Mouse (Mus musculus): ENCODE results near the gene Sept9.
A peak's percentile ranks its signal among the peaks of the same experiment; 100 is the strongest.

Gene Sept9

GRCm38 (mm10) chr11:117176304-117176703, 23.2 kb upstream of the Sept9 start:
- DNase-seq (ENCODE audit: low read depth, low spot score), result peak; percentile 84

DNA sequence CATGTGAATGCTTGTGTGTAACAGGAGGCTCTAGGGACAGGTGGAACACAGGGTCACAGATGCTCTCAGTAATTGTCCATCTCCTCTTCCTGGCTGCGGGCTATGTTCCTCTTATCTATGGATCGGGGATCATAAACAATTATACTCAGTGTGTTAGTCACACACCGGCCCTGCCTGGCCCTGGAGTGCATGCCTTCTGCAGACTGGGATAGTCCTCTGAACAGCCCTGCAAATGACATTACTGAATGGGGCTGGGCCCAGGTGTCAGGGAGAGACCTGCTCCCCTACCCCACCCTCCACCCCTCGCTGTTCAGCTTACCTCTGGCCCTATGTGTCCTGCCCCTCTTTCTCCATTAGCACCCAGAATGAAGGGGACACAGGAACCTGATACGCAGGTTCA, 22.6 kb upstream of the Sept9 start:
- DNase-seq (ENCODE audit: low read depth, low spot score), result no peak

- peak; percentile 86 for DNase-seq (ENCODE audit: low read depth, low spot score)
Observed at GRCm38 (mm10) chr11:117177303-117177979, 22.0 kb upstream of the Sept9 start.

- DNase-seq (ENCODE audit: low read depth, low spot score), result peak; percentile 54
Observed at GRCm38 (mm10) chr11:117179902-117180301, 19.6 kb upstream of the Sept9 start.

- no peak for DNase-seq (ENCODE audit: low read depth, low spot score)
Observed at GRCm38 (mm10) chr11:117182808-117183207, 16.7 kb upstream of the Sept9 start.

- DNase-seq (ENCODE audit: low read depth, low spot score), result no peak
Observed at GRCm38 (mm10) chr11:117183299-117183698, 16.2 kb upstream of the Sept9 start.

DNA sequence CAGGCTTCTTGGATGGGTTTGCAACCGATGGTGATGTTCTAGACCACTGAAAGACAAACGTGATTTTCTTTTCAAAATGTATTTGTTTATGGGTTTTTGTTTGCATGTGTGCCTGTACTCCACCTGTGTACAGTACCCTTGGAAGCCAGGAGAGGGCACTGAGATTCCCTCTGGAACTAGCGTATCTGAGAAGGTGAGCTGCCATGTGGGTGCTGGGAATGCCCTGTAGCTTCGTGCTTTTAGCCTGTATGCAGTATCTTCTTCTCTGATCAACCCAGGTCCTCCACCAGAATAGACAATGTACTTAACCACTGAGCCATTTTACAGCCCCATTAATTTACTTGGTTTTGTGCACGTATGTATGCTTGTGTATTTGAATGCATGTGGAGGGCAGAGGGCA, 15.6 kb upstream of the Sept9 start:
- DNase-seq (ENCODE audit: low read depth, low spot score), result peak; percentile 60

- no peak for DNase-seq (ENCODE audit: low read depth, low spot score)
Observed at GRCm38 (mm10) chr11:117185076-117185933, 14.2 kb upstream of the Sept9 start.

DNA sequence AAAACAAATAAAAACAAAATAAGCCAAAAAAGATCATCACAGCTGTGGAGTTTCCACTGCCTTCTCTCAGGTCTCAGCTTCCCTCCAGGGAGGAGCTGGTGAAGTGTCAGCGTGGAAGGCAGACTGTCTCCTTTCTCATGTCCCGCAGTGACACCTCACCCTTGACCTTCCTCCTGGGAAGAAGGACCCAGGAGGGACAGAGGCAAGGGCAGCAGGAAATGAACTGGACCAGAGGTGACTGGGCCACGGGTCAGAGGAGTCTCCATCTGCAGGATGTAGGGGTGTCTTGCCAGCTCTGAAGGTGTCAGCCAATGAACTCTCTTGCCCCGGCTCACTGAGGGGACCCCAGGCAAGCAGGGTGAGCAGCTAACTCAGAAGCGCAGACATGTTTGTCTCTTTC, 7.9 kb upstream of the Sept9 start:
- no peak for DNase-seq (ENCODE audit: low read depth, low spot score)

DNA sequence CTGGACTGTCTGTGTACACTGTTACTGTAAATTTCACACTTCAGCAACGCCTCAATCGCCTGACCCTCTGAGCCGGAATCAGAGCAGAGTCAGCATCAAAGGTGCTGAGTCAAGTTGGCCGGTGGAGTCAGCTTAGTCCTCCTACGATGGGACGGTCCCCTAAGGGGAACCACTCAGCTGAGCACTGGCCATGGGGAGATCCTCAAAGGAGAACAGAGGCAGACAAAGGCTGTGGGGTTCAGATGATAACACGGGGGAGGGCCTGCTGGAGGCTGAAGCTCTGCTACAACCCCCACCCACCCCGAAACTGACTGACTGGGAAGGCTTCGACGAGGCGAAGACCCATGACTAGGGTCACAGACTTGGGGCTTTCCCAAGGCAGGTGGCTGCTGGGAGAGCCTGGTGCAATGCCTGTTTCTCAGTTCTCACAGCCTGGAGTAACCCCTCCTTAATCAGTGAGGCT, 5.0 kb upstream of the Sept9 start:
- no peak for DNase-seq (ENCODE audit: low read depth, low spot score)

GRCm38 (mm10) chr11:117195616-117196015, 3.8 kb upstream of the Sept9 start:
- no peak for DNase-seq (ENCODE audit: low read depth, low spot score)

DNA sequence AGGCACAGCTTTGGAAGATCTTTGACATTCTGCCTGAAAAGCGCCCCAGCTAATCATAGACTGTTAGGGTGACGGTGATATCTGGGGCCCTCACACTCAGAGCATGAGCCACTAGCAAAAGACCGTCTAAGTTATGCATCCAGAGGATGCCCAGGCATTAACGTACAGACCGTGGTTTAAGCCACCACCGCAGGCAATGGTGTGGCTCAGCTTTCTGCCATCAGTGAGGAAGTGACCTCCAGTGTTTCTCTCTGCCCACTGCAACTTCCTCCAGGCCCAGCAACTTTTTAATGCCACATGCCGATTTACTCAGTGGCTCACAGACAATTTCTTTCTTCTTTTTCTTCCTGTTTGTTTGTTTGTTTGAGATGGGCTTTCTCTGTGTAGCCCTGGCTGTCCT, 2.8 kb upstream of the Sept9 start:
- DNase-seq (ENCODE audit: low read depth, low spot score), result no peak

DNA sequence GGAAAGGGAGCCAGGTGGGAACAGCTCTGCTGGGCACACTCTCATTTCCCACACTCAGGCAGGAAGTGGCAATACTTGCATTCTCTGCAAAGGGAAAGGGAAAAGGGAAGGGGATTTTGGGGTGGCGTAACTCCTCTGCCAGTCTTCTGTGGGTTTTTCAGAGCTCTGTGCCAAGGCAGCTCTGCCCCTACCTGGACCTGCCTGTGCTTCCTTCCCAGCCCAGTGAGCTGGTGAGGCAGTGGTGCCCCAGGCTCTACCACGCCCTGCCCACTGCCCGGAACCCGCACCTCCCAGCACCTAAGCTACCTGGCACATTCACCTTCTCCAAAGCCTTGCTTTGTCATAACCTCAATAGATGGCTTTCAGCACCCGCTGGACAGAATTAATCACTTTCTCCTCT, 1.3 kb upstream of the Sept9 start:
- DNase-seq (ENCODE audit: low read depth, low spot score), result no peak

DNA sequence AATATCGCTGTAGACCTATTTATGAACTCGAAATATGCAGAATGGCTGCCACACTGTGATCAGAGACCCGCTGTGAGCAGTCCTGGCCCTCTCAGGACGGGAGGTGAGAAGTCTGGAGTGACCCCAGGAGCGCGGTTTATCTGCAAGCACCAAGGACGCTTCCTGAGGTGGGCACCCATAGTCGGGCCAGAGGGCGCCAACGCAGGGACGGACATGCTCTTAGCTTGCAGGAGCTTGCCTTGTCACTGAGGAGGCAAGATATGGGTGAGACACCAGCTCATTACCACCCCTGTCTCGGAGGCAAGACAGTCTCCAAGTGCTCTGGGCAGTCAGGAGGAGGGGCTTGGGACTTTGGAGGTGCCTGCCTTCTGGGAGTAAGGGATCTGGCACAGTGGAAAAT, 2.4 kb downstream of the Sept9 start:
- DNase-seq (ENCODE audit: low read depth, low spot score), result no peak

GRCm38 (mm10) chr11:117204606-117205005, 5.1 kb downstream of the Sept9 start:
- no peak for DNase-seq (ENCODE audit: low read depth, low spot score)

DNA sequence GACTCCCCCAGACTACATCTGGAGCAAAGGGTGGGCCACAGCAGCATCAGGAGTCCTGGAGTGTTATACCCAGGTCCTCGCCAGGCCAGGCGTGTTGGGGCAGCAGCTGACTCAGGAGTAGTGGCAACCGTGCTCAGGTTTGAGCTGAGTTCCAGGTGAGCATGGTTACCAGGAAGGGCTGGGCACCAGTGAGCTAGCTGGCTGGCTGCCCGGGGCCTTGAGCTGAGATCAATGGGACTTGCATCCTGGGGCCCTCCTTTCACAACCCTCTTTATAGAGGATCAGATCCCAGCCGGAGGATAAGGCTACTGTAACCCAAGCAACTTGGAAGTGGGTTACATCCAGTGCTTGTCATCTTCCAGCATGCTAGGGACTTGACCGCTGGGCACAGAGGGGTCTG, 5.6 kb downstream of the Sept9 start:
- no peak for DNase-seq (ENCODE audit: low read depth, low spot score)

DNA sequence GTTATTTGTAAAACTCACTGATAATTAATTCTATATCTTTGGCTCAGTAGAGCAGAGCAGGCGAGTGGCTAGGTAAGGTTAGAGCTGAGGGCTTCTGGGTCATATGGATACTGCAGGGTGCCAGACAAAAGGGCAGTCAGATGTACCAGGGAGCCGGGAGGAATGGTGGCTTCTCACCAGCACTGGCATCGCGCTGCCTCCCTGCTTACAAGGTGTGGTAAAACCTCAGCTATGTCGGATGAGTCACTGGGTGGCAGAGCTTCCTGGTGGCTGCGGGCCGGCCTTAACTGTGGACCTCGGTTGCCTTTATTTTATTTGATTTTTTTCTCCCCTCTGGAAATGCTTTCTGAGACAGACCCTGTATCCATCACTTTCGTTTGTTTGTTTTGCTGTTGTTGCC, 6.0 kb downstream of the Sept9 start:
- DNase-seq (ENCODE audit: low read depth, low spot score), result no peak

- DNase-seq (ENCODE audit: low read depth, low spot score), result peak; percentile 46
Observed at GRCm38 (mm10) chr11:117207436-117207835, 8.0 kb downstream of the Sept9 start.

DNA sequence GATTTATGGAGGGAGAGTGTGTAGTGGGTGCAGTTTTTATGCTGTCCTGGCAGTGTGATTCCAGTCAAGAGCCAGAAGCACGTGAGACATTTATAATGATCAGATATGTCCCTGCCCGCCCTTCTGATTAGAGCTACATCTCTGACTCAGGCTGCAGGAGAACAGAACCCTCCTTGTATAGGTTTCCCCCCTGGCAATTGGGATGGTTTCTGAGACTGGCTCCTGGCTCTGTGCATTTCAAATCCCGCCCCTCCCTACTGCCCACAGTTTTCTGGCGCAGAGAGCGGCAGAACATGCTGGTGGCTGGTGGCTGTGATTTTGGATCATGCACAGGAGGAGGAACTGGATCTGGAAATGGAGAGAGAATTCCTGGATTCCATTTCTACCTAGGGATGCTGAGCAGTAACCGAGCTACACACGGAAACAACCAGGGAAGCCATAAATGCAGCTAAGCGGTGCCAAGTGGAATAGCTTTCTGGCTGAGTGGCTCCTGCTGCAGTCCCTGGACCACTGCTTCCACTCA, 8.8 kb downstream of the Sept9 start:
- DNase-seq (ENCODE audit: low read depth, low spot score), result no peak

DNA sequence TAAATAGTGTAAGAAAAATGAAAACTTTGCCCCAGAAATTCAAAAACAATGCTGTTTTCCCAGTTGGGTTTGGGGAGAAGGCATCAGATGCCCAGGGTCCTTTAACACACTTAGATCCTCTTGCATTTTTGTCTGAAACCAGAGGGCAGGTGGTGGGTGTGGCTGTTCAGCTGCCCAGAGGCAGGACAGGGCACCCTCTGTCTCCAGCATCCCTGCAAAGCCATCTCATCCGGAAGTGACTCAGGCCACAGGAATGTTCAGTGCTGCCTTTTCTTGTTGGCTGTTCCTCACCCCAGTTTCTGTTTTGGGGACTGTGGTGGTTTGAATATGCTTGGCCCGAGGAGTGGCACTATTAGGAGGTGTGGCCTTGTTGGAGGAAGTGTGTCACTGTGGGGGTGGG, 17.3 kb downstream of the Sept9 start:
- DNase-seq (ENCODE audit: low read depth, low spot score), result no peak

DNA sequence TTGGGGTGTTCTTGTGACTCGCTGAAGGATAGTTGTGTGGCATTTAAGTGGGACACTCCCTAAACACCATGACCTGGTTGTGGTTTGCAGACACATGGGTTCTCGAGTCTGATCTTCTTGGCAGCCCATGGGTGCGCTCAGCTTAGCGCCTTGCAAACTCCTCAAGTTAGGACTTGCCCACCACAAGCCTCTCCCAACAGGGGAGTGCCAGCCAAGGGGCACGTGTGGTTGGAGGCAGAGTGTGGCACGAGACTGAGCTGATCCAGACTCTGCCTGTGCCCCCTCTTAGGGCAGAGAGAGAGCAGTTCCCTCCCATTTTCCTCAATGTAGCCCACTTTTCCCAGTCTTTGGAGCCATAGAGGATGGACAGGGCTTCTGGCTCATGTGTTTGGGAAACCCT, 18.6 kb downstream of the Sept9 start:
- no peak for DNase-seq (ENCODE audit: low read depth, low spot score)

DNA sequence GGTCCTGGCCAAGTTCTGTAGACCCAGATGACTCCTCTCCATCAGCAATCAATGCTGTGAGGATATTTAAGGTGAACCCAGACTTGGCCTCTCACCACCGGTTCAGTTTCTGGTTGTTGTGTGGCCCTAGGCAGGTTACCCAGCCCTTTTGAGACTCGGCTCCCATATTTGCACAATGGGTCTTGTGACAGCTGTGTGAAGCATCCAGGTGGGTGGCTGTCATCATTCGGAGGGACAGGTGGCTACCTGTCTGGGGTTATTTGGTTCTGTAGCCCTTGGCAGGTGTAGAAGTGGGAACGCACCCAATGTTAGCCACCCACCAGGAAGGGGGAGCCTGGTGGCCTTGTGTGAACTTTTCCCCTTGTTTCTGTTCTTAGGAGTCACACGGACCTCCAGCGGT, 19.0 kb downstream of the Sept9 start:
- no peak for DNase-seq (ENCODE audit: low read depth, low spot score)

GRCm38 (mm10) chr11:117220777-117221176, 21.3 kb downstream of the Sept9 start:
- no peak for DNase-seq (ENCODE audit: low read depth, low spot score)

All from ZHBTc4 (cell line).